Mouse (Mus musculus) kidney, embryonic 16.5 days (tissue): ENCODE measurements around the gene Ikzf2. TPM values are rescaled to one million over a fixed set of nuclear protein-coding genes. Genes with fewer than 3 reads are reported as not detected.
A peak's percentile ranks its signal among the peaks of the same experiment; 100 is the strongest.

Source experiments
- ATAC-seq: fragments of 200-750 bp; cut with Nextera tagmentation; 2 replicates; pipeline ENCODE4 v1.8.0; 2017; ENCODE audit warnings: moderate TSS enrichment; ENCODE audit not compliant: low FRiP score, low TSS enrichment
- H3K27ac ChIP-seq: fragments of 300-500 bp; sonication (generic); 2 replicates; pipeline ENCODE4 v1.5.1; 2014; ENCODE audit warnings: low read length
- H3K27me3 ChIP-seq: fragments of 300-500 bp; sonication (generic); 2 replicates; pipeline ENCODE4 v1.6.1; 2014; ENCODE audit warnings: low read length, control low read depth, mixed read lengths; ENCODE audit not compliant: insufficient read depth
- H3K36me3 ChIP-seq: fragments of 300-500 bp; sonication (generic); 2 replicates; pipeline ENCODE4 v1.6.1; 2014; ENCODE audit warnings: low read length, control low read depth, mixed read lengths; ENCODE audit not compliant: insufficient read depth
- H3K4me1 ChIP-seq: fragments of 300-500 bp; sonication (generic); 2 replicates; pipeline ENCODE4 v1.6.1; 2014; ENCODE audit warnings: low read length, control low read depth, mixed read lengths; ENCODE audit not compliant: insufficient read depth
- H3K4me2 ChIP-seq: fragments of 300-500 bp; sonication (generic); replicated peaks from 2 replicates; pipeline ENCODE4 v1.6.1; 2014; ENCODE audit warnings: low read depth, low read length
- H3K4me3 ChIP-seq: fragments of 300-500 bp; sonication (generic); 2 replicates; pipeline ENCODE4 v1.5.1; 2014; ENCODE audit warnings: mild to moderate bottlenecking, low read length
- H3K9ac ChIP-seq: fragments of 300-500 bp; sonication (generic); replicated peaks from 2 replicates; pipeline ENCODE4 v1.6.1; 2014; ENCODE audit warnings: low read length
- H3K9me3 ChIP-seq: fragments of 300-500 bp; sonication (generic); 2 replicates; pipeline ENCODE4 v1.6.1; 2016; ENCODE audit warnings: low read length, control low read depth
- WGBS: fragments of 180-500 bp; shearing (Covaris S2); extraction: QIAGEN DNeasy Blood & Tissue Kit; methylation state at CpG from one replicate; pipeline ENCODE4 v1.1.7; 2014; 5-methylcytosine and 5-hydroxymethylcytosine counted together
- polyA plus RNA-seq: library from polyadenylated mRNA; unstranded; fragments of >200 nt; fragmentation: Nextera tagmentation; extraction: Ambion mirVana; gene quantifications from 2 replicates; pipeline ENCODE4 v1.2.1, GENCODE M21; 2015

Ikzf2 gene
- 3.5 and 6.1 TPM in 2 replicates for polyA plus RNA-seq

- Histone ChIP-seq H3K9ac (peak within 1 kb of the TSS; percentile 78), H3K4me3 (peak within 1 kb of the TSS; percentile 69), H3K36me3 (no peaks in the 10 kb centered on the region), H3K4me1 (peaks cover 5% of the 10 kb centered on the region), H3K4me2 (peak within 1 kb of the TSS; percentile 77), H3K27ac (peak within 1 kb of the TSS; percentile 85), H3K9me3 (no peaks in the 10 kb centered on the region), H3K27me3 (no peaks in the 10 kb centered on the region)
- peak; percentile 93 for ATAC-seq
- under 1% methylated on average over 57 of the region's 105 CpGs for WGBS
Measured at GRCm38 (mm10) chr1:69687076-69687991, at the start of gene Ikzf2. Ikzf2 (minus strand) TSS chr1:69687245.

GRCm38 (mm10) chr1:69729729-69730128 lies 42.7 kb upstream of the Ikzf2 start:
- Histone ChIP-seq H3K27me3 (no peaks in the 10 kb centered on the region), H3K36me3 (no peaks in the 10 kb centered on the region), H3K4me2 (no peak overlapping the region), H3K4me3 (no peak overlapping the region), H3K9ac (no peak overlapping the region), H3K27ac (no peak overlapping the region), H3K4me1 (no peaks in the 10 kb centered on the region), H3K9me3 (no peaks in the 10 kb centered on the region; the same call in 1 of the 2 replicates)
- ATAC-seq: no peak
- 68% methylated on average over 1 of the region's 1 CpGs for WGBS

- ATAC-seq: no peak
- H3K4me2 ChIP-seq: no peak overlapping the region
Measured at GRCm38 (mm10) chr1:69729031-69729679, 42.1 kb upstream of the Ikzf2 start.

GRCm38 (mm10) chr1:69727968-69728367 lies 40.9 kb upstream of the Ikzf2 start:
- WGBS: 40% methylated on average over 5 of the region's 5 CpGs
- no peak; the same call in 1 of the 2 replicates for ATAC-seq
- no peak overlapping the region for H3K27ac ChIP-seq

More at GRCm38 (mm10) chr1:69729031-69729679, 42.1 kb upstream of the Ikzf2 start:
- no peaks in the 10 kb centered on the region for H3K4me1 ChIP-seq
- 42% methylated on average over 5 of the region's 5 CpGs for WGBS
- no peaks in the 10 kb centered on the region for H3K36me3 ChIP-seq
- no peaks in the 10 kb centered on the region for H3K27me3 ChIP-seq
- H3K4me3 ChIP-seq: no peak overlapping the region
- no peak overlapping the region for H3K27ac ChIP-seq
- H3K9ac ChIP-seq: no peak overlapping the region
- no peaks in the 10 kb centered on the region; the same call in 1 of the 2 replicates for H3K9me3 ChIP-seq

GRCm38 (mm10) chr1:69717107-69717506 lies 30.1 kb upstream of the Ikzf2 start:
- Histone ChIP-seq H3K36me3 (no peaks in the 10 kb centered on the region), H3K4me1 (no peaks in the 10 kb centered on the region), H3K9ac (no peak overlapping the region), H3K27me3 (no peaks in the 10 kb centered on the region), H3K4me2 (no peak overlapping the region), H3K27ac (no peak overlapping the region), H3K4me3 (no peak overlapping the region), H3K9me3 (no peaks in the 10 kb centered on the region)
- ATAC-seq: no peak
- 82% methylated on average over 3 of the region's 3 CpGs for WGBS

More at GRCm38 (mm10) chr1:69727968-69728367, 40.9 kb upstream of the Ikzf2 start:
- Histone ChIP-seq H3K36me3 (no peaks in the 10 kb centered on the region), H3K4me3 (no peak overlapping the region), H3K9ac (no peak overlapping the region), H3K4me1 (no peaks in the 10 kb centered on the region), H3K9me3 (no peaks in the 10 kb centered on the region; the same call in 1 of the 2 replicates), H3K4me2 (no peak overlapping the region), H3K27me3 (no peaks in the 10 kb centered on the region)

- H3K4me2 ChIP-seq: no peak overlapping the region
- 86% methylated on average over 1 of the region's 1 CpGs for WGBS
- H3K4me3 ChIP-seq: no peak overlapping the region
- no peaks in the 10 kb centered on the region for H3K36me3 ChIP-seq
- H3K27me3 ChIP-seq: no peaks in the 10 kb centered on the region
- H3K9ac ChIP-seq: no peak overlapping the region
- H3K27ac ChIP-seq: no peak overlapping the region
- no peaks in the 10 kb centered on the region for H3K4me1 ChIP-seq
- no peaks in the 10 kb centered on the region for H3K9me3 ChIP-seq
- no peak for ATAC-seq
Measured at GRCm38 (mm10) chr1:69708571-69708970, 21.5 kb upstream of the Ikzf2 start.

GRCm38 (mm10) chr1:69703506-69704156 lies 16.6 kb upstream of the Ikzf2 start:
- Histone ChIP-seq H3K9me3 (no peaks in the 10 kb centered on the region), H3K36me3 (no peaks in the 10 kb centered on the region), H3K9ac (no peak overlapping the region), H3K4me3 (no peak overlapping the region), H3K4me2 (no peak overlapping the region), H3K27me3 (no peaks in the 10 kb centered on the region), H3K27ac (no peak overlapping the region), H3K4me1 (no peaks in the 10 kb centered on the region)
- no peak for ATAC-seq
- WGBS: 91% methylated on average over 3 of the region's 3 CpGs

- WGBS: 85% methylated on average over 6 of the region's 6 CpGs
- no peak overlapping the region for H3K4me2 ChIP-seq
- H3K9ac ChIP-seq: no peak overlapping the region
- H3K36me3 ChIP-seq: no peaks in the 10 kb centered on the region
- no peak overlapping the region for H3K4me3 ChIP-seq
- no peak overlapping the region for H3K27ac ChIP-seq
- no peaks in the 10 kb centered on the region for H3K9me3 ChIP-seq
- H3K4me1 ChIP-seq: peaks cover 3% of the 10 kb centered on the region; the same call in 1 of the 2 replicates
- no peak for ATAC-seq
- H3K27me3 ChIP-seq: no peaks in the 10 kb centered on the region
Measured at GRCm38 (mm10) chr1:69691946-69692345, 4.9 kb upstream of the Ikzf2 start.

- peaks cover 5% of the 10 kb centered on the region for H3K4me1 ChIP-seq
- H3K9me3 ChIP-seq: no peaks in the 10 kb centered on the region
- peak; percentile 71 for ATAC-seq
- no peak overlapping the region for H3K9ac ChIP-seq
- H3K4me3 ChIP-seq: no peak overlapping the region
- H3K36me3 ChIP-seq: no peaks in the 10 kb centered on the region
- H3K27ac ChIP-seq: no peak overlapping the region
- peak overlapping the region; percentile 36 for H3K4me2 ChIP-seq
- WGBS: under 1% methylated on average over 5 of the region's 5 CpGs
- no peaks in the 10 kb centered on the region for H3K27me3 ChIP-seq
Measured at GRCm38 (mm10) chr1:69688961-69689360, 1.9 kb upstream of the Ikzf2 start.
